Mouse (Mus musculus) megakaryocyte, embryonic 14.5 days (primary cell): ENCODE results near the gene Cltrn.

Experiments
- FLI1 ChIP-seq: IDR thresholded peaks from 2 replicates; pipeline ENCODE4 v1.6.1; 2012; ENCODE audit warnings: low read length, inconsistent platforms, mixed read lengths
- GATA1 ChIP-seq: IDR thresholded peaks from 3 replicates; pipeline ENCODE4 v1.6.1; 2012; ENCODE audit warnings: mixed read lengths, low read length, inconsistent platforms, borderline replicate concordance

DNA sequence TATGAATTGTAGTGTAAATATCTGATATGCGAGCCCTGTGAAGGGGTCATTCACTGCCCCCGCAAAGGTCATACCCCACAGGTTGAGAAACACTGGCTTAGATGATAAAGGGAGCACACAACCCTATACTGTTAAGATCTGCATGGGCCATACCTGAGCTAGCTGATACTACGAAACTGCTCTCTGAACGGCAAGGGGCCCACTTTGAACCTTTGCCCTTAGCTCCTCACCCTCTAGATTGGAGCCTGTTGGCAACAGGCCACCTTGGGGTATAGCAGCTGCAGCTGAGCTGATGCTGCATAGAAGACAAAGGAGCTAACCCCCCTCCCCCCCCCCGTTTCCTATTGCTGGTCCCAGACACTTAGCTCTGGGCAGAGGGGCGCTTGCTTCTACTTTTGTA, 14.0 kb downstream of the Cltrn start:
- no peak for TF ChIP-seq GATA1
- TF ChIP-seq FLI1: no peak
